Mouse (Mus musculus) hindbrain, embryonic 10.5 days (tissue): ENCODE measurements at regions not wholly inside any gene's neighbourhood (a gene's known extent, or its start where the extent isn't known, plus 50 kb on each side); places are given as distances from the start of the nearest gene placed in this dataset.

Source experiments
- DNase-seq: peaks from one replicate; pipeline ENCODE4 v3.0.0-alpha.2; 2017; ENCODE audit warnings: low spot score
- H3K27ac ChIP-seq: fragments of 300-500 bp; sonication (generic); 2 replicates; pipeline ENCODE4 v1.5.1; 2016; ENCODE audit warnings: mild to moderate bottlenecking, moderate library complexity
- H3K27me3 ChIP-seq: fragments of 300-500 bp; sonication (generic); 2 replicates; pipeline ENCODE4 v1.6.1; 2016; ENCODE audit warnings: mild to moderate bottlenecking; ENCODE audit not compliant: poor library complexity, insufficient read depth, severe bottlenecking
- H3K36me3 ChIP-seq: fragments of 300-500 bp; sonication (generic); 2 replicates; pipeline ENCODE4 v1.6.1; 2016; ENCODE audit warnings: mild to moderate bottlenecking, moderate library complexity
- H3K4me1 ChIP-seq: fragments of 300-500 bp; sonication (generic); replicated peaks from 2 replicates; pipeline ENCODE4 v1.6.1; 2016; ENCODE audit warnings: mild to moderate bottlenecking
- H3K4me3 ChIP-seq: fragments of 300-500 bp; sonication (generic); 2 replicates; pipeline ENCODE4 v1.5.1; 2016; ENCODE audit warnings: mild to moderate bottlenecking, moderate library complexity
- H3K9me3 ChIP-seq: fragments of 300-500 bp; sonication (generic); 2 replicates; pipeline ENCODE4 v1.6.1; 2016; ENCODE audit warnings: mild to moderate bottlenecking, moderate library complexity
- WGBS: fragments of 180-500 bp; shearing (Covaris S2); methylation state at CpG from one replicate; pipeline ENCODE4 v1.1.7; 2016; 5-methylcytosine and 5-hydroxymethylcytosine counted together

DNA sequence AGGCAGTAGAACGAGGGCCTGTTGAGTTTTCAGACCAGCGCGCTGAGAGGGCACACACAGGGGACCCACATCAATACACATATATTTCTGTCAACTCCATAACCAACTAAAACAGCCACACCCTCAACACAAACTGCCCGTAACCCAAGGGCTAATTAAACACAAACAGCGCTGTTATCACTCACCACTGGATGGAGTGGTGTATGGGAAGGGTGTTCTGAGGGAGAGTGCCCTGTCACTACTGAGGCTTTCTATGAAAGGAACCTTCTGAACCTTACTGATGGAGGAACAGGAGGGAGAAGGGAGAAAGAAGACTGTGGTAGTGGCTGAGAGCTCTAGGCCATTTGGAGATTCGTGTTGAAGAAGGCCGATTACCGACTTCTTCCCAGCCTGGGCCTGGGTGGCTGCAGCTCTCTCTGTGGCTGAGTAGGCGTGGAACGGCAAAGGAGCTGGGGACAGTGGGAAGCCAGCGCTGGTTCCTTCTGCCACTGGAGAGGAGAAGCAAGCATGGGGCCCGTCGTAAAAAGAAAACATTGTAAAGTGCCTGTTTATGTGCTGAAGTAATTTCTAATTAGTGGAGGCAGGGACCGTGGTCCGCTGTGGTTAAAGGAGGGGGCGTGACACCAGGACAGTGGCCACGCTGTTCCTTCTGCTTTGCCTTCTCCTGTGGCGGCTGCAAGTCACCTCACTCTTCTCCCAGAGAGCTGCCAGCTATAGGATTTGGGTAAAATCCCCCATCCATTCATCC lies 165.3 kb downstream of the Npr3 start:
- H3K27me3 ChIP-seq: no peaks in the 10 kb centered on the region
- DNase-seq: no peak
- H3K9me3 ChIP-seq: no peaks in the 10 kb centered on the region
- H3K4me1 ChIP-seq: peaks cover 14% of the 10 kb centered on the region
- WGBS: 44% methylated on average over 18 of the region's 18 CpGs
- H3K36me3 ChIP-seq: no peaks in the 10 kb centered on the region
- no peak overlapping the region for H3K27ac ChIP-seq
- peak overlapping the region; percentile 13; the same call in 1 of the 2 replicates for H3K4me3 ChIP-seq

DNA sequence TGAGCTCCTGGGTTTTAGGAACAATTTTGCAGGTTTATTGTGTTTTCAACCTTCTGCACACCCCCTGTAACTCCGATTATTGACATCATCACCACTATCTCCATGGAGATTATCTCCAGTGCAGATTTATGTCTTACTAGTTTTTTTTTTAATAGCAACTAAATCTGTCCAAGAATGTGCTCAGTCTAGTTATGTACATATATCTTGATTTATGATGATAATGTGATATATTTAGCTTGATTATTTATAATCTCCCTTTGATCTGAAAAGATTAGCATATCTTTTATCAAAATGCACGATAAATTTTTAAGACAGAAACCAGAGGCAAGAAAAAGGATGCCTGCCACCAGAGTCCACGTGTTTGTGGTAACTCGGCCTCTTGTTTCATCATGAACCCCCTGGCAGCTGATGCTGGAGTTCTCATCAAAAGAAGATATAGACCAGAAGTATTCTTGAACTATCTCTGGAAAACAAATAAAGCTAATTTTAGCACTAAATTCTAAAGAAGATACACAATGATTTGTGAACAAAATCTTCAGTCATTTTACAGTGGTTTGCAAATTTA lies 169.6 kb downstream of the Npr3 start:
- WGBS: 90% methylated on average over 4 of the region's 4 CpGs
- H3K27me3 ChIP-seq: no peaks in the 10 kb centered on the region
- H3K4me3 ChIP-seq: no peak overlapping the region
- H3K4me1 ChIP-seq: peaks cover 13% of the 10 kb centered on the region
- no peaks in the 10 kb centered on the region for H3K9me3 ChIP-seq
- H3K36me3 ChIP-seq: no peaks in the 10 kb centered on the region
- no peak overlapping the region for H3K27ac ChIP-seq
- DNase-seq: no peak

DNA sequence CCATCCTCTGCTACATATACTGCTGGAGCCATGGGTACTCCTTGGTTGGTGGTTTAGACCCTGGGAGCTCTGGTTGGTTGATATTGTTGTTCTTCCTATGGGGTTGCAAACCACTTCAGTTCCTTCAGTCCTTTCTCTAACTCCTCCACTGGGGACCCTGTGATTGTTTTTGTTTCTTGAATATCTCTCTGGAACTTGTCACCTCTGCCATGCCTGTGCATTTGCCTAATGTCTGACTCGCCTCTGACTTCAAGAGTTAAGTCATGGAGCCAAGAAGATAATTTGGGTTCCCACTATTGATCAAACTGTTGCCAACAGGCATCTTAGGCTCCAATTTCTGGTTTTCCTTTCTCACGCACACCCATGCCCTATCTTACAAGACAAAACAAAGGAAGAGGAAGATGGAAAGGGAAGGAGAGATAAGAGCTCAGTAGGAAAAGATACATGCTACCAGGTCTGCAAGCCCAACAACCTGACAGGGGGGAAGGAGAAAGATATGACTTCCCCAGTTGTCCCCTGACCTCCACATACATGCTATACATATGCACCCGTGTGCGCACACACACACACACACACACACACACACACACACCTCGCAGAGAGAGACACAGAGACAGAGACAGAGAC lies 172.3 kb downstream of the Npr3 start:
- WGBS: 85% methylated on average over 5 of the region's 5 CpGs

DNA sequence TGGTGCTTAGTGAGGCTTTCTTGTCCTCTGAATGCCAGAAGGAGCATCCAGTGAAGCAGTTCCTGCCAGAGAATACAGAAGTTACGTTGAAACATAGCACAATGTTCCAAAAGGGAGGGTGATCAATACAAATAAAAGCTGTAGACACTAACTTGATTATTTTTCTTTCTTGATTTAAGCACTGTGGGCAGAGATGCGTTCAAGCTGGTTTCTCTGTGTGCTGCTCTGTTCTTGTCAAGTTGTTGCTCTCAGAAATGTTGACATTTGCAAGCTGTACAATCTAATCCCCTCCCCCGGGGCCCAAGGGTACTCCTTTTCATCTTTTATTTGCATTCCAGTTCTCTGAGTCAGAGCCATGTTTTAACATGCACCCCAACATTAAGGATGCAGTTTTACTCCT lies 177.7 kb downstream of the Npr3 start:
- WGBS: 56% methylated on average over 3 of the region's 3 CpGs
- no peak for DNase-seq
- Histone ChIP-seq H3K36me3 (no peaks in the 10 kb centered on the region), H3K27ac (no peak overlapping the region), H3K4me3 (no peak overlapping the region), H3K4me1 (no peaks in the 10 kb centered on the region), H3K27me3 (no peaks in the 10 kb centered on the region), H3K9me3 (no peaks in the 10 kb centered on the region)

More for the DNA sequence above, 172.3 kb downstream of the Npr3 start:
- H3K4me3 ChIP-seq: no peak overlapping the region
- DNase-seq: no peak
- no peaks in the 10 kb centered on the region for H3K4me1 ChIP-seq
- H3K36me3 ChIP-seq: no peaks in the 10 kb centered on the region
- no peak overlapping the region for H3K27ac ChIP-seq
- no peaks in the 10 kb centered on the region for H3K9me3 ChIP-seq
- no peaks in the 10 kb centered on the region for H3K27me3 ChIP-seq

DNA sequence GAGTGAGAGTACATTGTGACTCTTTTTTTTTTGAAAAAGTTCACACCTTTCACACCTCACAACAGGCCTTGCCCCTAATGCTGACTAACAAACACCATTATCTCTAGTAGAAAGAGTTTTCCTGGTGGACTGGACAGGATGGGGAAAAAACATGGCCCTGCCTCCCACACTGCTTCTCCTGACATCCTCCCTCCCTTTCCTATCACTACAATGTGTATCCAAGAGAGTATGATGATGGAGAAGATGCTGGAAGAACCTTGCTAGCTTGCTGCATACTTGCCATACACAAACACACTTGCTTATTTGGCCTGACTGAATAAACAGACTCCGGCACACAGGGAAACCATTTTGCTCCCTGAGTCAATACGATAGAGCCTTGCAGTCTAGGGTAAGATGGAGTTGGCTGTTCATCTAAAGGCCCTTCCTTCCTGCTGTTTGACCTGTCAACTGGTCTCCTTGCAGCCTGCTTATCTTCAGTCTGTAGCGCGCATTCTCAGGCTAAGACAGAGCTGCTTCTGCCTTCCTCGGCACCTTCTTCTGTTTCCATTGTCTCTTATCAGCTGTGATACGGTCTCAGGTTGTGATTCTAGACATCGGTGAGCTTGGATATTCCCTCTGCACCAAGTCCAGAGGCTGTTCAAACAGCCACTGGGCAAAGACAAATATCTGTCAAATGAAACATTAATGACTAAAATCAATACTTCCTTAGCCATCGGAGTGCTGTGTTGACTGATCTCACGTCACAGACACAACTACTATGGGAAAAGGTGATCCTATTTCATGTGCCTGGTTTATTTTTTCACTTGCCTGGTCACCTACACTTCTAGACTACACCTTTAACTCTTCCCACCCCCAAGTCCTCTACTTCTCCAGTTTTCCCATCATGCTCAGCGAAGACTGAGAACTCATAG lies 181.2 kb downstream of the Npr3 start:
- no peak for DNase-seq
- Histone ChIP-seq H3K9me3 (no peaks in the 10 kb centered on the region), H3K4me1 (no peaks in the 10 kb centered on the region), H3K27ac (no peak overlapping the region), H3K4me3 (no peak overlapping the region), H3K36me3 (no peaks in the 10 kb centered on the region), H3K27me3 (no peaks in the 10 kb centered on the region)
- WGBS: 79% methylated on average over 10 of the region's 10 CpGs

DNA sequence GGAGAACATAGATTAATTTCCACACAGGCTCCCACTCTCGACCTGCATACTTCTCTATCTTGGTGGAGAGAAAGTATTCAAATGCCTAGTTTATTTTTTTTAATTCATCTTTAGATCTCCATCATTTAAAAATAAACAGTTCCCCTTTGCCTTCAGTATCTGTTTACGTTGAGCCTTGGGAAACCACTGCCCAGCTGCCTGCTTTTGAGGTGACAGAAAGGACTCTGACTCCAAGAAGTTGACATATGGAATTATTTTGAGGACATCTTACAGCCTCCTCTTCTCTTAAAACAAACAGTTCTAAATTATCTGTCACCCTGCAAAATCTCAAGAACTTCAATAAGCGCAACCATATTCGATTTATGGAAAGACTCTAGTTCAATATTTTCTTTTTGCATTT lies 186.4 kb downstream of the Npr3 start:
- Histone ChIP-seq H3K4me3 (no peak overlapping the region), H3K27me3 (no peaks in the 10 kb centered on the region), H3K27ac (no peak overlapping the region), H3K4me1 (no peaks in the 10 kb centered on the region), H3K9me3 (no peaks in the 10 kb centered on the region), H3K36me3 (no peaks in the 10 kb centered on the region)
- DNase-seq: no peak
- 80% methylated on average over 4 of the region's 4 CpGs for WGBS

DNA sequence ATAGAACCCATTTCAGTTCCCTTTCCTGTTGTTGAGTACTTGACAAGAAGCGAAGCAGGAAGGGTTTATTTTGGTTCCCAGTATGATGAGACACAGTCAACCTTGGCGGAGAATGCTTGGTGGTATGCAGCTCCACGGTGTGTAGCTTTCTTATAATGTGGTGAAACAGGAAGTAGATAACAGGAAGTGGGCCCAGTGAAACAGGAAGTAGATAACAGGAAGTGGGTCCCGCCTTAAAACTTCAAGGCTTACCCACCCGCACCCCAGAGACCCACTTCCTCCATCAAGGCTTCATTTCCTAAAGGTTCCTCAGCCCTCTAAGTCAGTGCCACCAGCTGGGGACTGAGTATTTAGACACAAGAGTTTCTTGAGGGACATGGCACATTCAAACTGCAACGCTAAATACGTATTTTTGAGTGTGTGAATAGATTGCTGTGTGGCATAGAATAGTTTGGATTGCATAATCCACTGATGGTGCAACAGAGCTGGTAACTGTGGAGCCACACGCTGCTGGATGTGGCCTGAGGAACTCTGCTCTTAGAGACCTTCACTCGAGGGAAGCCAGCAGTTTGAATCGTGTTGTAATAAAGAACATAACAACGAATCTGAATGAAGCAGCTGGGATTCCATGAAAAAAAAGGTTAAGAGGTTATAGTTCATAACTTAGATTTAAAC lies 190.8 kb downstream of the Npr3 start:
- DNase-seq: no peak
- Histone ChIP-seq H3K4me3 (no peak overlapping the region), H3K9me3 (no peaks in the 10 kb centered on the region), H3K4me1 (no peaks in the 10 kb centered on the region), H3K27me3 (no peaks in the 10 kb centered on the region), H3K27ac (no peak overlapping the region), H3K36me3 (no peaks in the 10 kb centered on the region)
- WGBS: 91% methylated on average over 11 of the region's 11 CpGs

DNA sequence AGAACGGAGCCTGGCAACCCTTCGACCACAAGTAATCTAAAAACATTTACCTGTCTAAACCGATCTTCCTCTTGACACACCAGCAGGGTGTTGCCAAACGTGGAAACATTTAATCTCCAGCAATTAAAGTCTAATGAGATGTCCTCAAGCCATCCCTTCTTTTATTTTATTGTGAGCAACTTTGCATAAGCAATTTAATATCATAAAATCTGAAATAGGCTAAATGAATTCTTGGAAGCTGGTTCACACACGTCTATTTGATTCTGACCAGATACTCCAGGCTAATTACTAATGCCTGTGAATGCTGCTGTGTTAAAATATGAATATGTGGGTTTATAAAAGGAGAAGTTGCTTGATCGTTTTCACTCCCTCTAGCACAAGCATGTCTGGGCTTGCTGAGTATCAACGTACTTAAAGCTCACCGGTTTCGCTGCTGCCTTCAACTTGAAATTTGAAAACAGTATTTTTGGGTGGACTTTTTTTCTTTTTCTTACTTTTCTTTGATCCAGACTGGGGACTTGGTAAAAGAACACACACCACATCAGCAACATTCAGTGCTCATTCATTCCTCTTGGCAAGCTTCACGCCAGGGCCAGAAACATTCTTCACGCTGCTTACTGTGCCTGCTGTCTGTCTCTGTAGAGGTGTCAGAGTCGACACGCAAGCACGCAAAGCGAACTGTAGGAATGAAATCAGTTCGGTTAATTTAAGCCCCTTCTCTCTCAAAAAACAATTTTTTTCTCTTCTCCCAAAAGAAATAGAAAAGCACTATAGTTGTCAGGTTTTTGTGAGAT lies 194.4 kb downstream of the Npr3 start:
- 85% methylated on average over 16 of the region's 16 CpGs for WGBS
- H3K27me3 ChIP-seq: no peaks in the 10 kb centered on the region
- no peak for DNase-seq
- H3K4me3 ChIP-seq: no peak overlapping the region
- H3K27ac ChIP-seq: no peak overlapping the region
- H3K9me3 ChIP-seq: no peaks in the 10 kb centered on the region
- H3K4me1 ChIP-seq: no peaks in the 10 kb centered on the region
- H3K36me3 ChIP-seq: no peaks in the 10 kb centered on the region

DNA sequence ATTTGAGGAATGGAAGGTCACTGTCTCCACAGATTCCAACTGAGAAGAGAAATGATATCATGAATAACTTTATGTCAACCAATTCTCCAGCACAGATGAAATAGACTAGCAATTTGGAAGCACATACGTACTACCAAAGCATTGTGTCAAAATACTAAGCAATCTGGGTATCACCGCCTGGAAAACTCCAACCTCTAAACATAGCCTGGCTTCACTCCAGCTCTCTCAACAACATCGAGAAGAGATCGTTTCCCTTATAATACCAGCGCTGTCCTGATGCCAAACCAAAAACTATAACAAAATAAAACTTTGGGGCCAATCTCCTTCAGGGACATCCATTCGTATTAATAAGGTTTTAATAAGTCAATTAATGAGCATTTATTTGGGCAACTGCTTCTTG lies 205.8 kb downstream of the Npr3 start:
- no peak for DNase-seq
- no peak overlapping the region for H3K4me3 ChIP-seq
- H3K27ac ChIP-seq: no peak overlapping the region
- no peaks in the 10 kb centered on the region for H3K4me1 ChIP-seq
- WGBS: 92% methylated on average over 6 of the region's 6 CpGs
- H3K27me3 ChIP-seq: no peaks in the 10 kb centered on the region
- no peaks in the 10 kb centered on the region for H3K9me3 ChIP-seq
- no peaks in the 10 kb centered on the region for H3K36me3 ChIP-seq

DNA sequence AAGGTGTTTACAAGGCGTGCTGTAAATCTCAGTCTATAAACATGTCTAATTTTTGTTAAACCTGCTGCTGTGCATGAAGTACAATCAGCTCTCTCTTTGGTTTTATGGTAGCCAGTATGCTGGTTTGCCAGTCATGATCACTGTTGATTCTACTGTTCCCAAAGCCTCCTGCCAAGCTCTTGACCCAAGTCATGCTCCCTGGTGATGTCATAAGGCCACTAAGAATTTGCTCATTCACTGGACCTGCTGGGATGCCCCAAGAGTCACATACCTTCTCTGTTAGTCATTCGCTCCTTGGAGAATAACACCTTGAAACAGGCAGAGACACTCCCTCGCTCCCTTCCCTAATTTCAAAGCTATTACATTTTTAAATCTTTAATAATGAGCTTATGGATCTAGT lies 207.2 kb downstream of the Npr3 start:
- H3K4me1 ChIP-seq: no peaks in the 10 kb centered on the region
- no peaks in the 10 kb centered on the region for H3K36me3 ChIP-seq
- no peaks in the 10 kb centered on the region for H3K9me3 ChIP-seq
- 83% methylated on average over 3 of the region's 3 CpGs for WGBS
- DNase-seq: no peak
- H3K4me3 ChIP-seq: no peak overlapping the region
- no peak overlapping the region for H3K27ac ChIP-seq
- no peaks in the 10 kb centered on the region for H3K27me3 ChIP-seq

DNA sequence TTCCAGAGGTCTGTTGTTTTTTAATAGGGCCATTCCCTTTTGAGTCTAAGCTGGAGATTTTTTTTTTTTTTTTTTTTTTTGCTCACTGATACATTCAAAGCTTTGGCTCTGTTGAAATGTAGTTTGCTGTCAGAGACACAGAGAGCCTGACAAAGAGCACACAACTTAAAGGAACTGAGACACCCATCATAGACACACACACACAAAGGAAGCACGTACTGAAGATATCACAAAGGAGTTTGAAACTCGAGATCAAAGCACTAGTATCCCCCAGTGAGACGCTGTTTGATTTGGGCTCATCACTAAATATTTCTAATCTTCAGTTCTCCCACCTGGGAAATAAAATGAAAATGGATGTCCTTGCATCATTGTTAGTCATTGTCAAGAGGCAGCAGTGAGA lies 210.0 kb downstream of the Npr3 start:
- no peaks in the 10 kb centered on the region for H3K4me1 ChIP-seq
- no peaks in the 10 kb centered on the region for H3K36me3 ChIP-seq
- H3K4me3 ChIP-seq: no peak overlapping the region
- no peak for DNase-seq
- no peaks in the 10 kb centered on the region for H3K9me3 ChIP-seq
- WGBS: 41% methylated on average over 3 of the region's 3 CpGs
- no peaks in the 10 kb centered on the region for H3K27me3 ChIP-seq
- H3K27ac ChIP-seq: no peak overlapping the region

DNA sequence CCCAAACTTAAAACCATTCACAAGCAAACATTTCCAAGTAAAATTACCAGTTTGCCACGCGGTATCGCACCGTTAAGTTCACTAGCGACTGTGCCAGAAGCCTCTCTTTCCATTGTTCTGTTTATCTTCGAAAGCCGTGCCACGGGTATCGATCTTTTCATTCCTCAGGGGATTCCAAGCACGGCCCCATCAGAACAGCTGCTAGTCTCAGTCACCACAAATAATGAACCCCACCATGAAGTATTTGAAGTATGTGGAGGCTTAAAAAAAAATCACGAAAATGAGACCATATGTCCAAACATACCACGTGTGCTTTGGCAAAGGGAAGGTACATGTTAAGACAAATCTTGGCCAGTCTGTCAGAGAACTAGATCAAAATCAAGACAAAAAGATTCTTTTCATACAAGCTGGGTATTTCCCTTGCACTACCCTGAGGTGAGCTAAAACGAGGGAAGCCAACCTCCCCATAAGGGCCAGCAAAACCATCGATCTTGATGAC lies 213.3 kb downstream of the Npr3 start:
- H3K4me1 ChIP-seq: no peaks in the 10 kb centered on the region
- no peaks in the 10 kb centered on the region for H3K9me3 ChIP-seq
- DNase-seq: peak; percentile 5
- H3K27ac ChIP-seq: no peak overlapping the region
- no peaks in the 10 kb centered on the region for H3K36me3 ChIP-seq
- H3K27me3 ChIP-seq: no peaks in the 10 kb centered on the region
- WGBS: 74% methylated on average over 14 of the region's 14 CpGs
- no peak overlapping the region for H3K4me3 ChIP-seq
